Mouse (Mus musculus): ENCODE data around the gene Wdfy4. TPM values are rescaled to one million over a fixed set of nuclear protein-coding genes. Genes with fewer than 3 reads are reported as not detected.

The Wdfy4 gene
- polyA plus RNA-seq, 1 experiment: 0.48 TPM

- Histone ChIP-seq H3K27ac (replicated peaks; ENCODE audit: low read depth, low read length) (no peak overlapping the region), H3K4me3 (ENCODE audit: insufficient read depth, low read depth, low read length) (no peak overlapping the region), H3K4me1 (ENCODE audit: control insufficient read depth, insufficient read depth, insufficient read length, low read length) (no peaks in the 10 kb centered on the region)
Observed at GRCm38 (mm10) chr14:33152941-33153340, 32.4 kb downstream of the Wdfy4 start.

GRCm38 (mm10) chr14:33146287-33146686, 39.0 kb downstream of the Wdfy4 start:
- no peak overlapping the region for H3K4me3 ChIP-seq (ENCODE audit: insufficient read depth, low read depth, low read length)
- no peaks in the 10 kb centered on the region for H3K4me1 ChIP-seq (ENCODE audit: control insufficient read depth, insufficient read depth, insufficient read length, low read length)
- no peak overlapping the region for H3K27ac ChIP-seq (replicated peaks; ENCODE audit: low read depth, low read length)

- no peak overlapping the region for H3K27ac ChIP-seq (replicated peaks; ENCODE audit: low read depth, low read length)
- no peaks in the 10 kb centered on the region for H3K4me1 ChIP-seq (ENCODE audit: control insufficient read depth, insufficient read depth, insufficient read length, low read length)
- no peak overlapping the region for H3K4me3 ChIP-seq (ENCODE audit: insufficient read depth, low read depth, low read length)
Observed at GRCm38 (mm10) chr14:33136843-33137242, 48.5 kb downstream of the Wdfy4 start.

- Histone ChIP-seq H3K27ac (replicated peaks; ENCODE audit: low read depth, low read length) (no peak overlapping the region), H3K4me3 (ENCODE audit: insufficient read depth, low read depth, low read length) (no peak overlapping the region), H3K4me1 (ENCODE audit: control insufficient read depth, insufficient read depth, insufficient read length, low read length) (no peaks in the 10 kb centered on the region)
Observed at GRCm38 (mm10) chr14:33135170-33135569, 50.1 kb downstream of the Wdfy4 start.

DNA sequence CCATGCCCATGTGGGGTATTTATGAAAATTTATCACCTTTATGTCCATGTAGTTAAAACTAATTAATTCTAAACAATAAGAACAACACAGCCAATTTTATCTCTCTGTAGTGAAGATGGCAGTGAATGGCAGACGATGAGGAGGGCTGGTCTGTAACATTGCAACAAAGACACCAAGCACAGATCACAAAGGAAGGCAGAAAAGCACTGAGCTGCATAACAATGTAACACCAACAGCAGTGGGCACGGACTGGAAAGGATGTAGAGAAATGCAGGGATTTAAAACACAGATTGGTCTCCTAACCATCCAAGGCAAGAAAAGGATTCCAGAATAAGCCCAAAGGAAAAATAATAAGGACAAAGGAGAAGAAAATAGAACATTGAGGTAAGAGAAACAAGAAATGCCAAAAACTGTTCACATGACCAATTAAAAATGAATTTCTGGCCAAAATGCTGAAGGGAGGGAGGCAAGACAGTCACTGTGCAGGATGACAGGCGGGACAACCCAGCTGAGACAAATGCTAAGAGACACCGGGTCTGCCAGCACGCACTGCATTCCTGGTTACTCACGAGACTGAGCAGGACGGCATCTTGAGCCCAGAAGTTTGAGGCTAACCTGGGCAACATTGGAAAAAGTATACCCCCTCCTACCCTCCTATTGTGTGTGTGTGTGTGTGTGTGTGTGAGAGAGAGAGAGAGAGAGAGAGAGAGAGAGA, 54.1 kb downstream of the Wdfy4 start:
- no peak overlapping the region for H3K27ac ChIP-seq (replicated peaks; ENCODE audit: low read depth, low read length)
- no peaks in the 10 kb centered on the region for H3K4me1 ChIP-seq (ENCODE audit: control insufficient read depth, insufficient read depth, insufficient read length, low read length)
- no peak overlapping the region for H3K4me3 ChIP-seq (ENCODE audit: insufficient read depth, low read depth, low read length)

DNA sequence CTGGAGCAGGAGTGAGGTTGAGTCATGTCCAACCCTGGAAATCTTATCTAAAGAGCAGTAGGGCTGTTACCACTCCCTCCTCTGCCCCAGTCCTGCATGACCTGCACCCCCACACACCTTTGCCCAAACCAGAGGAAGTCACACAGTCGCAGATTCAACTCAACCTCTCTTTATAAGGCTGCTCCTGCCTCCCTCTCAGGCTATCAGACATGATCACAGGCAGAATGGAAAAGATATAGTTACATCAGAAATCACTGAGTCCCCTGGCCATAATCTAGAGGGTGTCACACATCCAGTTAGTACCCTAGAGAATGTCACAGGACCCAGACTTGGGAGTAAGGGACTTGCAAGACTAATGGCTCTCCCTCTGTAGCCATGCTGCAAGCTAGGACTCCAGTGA, 68.7 kb downstream of the Wdfy4 start:
- H3K4me1 ChIP-seq (ENCODE audit: control insufficient read depth, insufficient read depth, insufficient read length, low read length): no peaks in the 10 kb centered on the region
- H3K27ac ChIP-seq (replicated peaks; ENCODE audit: low read depth, low read length): no peak overlapping the region
- H3K4me3 ChIP-seq (ENCODE audit: insufficient read depth, low read depth, low read length): no peak overlapping the region

DNA sequence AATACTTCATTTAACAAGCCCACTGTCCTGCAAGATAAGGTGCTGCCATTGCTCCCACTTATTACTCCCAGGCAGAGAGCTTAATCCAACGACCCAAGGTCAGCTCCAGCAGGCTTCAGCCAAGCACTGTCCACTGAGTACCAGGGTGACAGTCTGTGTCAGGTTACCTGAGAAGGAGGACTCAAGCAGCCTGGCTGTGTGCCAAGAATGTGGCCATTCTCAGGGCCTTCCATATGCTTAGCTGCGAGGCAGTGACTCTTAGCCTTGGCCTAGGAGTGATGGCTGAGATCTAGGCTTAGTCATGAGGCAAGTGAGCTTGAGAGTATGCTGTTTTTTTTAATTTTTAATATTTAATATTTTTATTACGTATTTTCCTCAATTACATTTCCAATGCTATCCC, 80.5 kb downstream of the Wdfy4 start:
- Histone ChIP-seq H3K27ac (replicated peaks; ENCODE audit: low read depth, low read length) (no peak overlapping the region), H3K4me3 (ENCODE audit: insufficient read depth, low read depth, low read length) (no peak overlapping the region), H3K4me1 (ENCODE audit: control insufficient read depth, insufficient read depth, insufficient read length, low read length) (no peaks in the 10 kb centered on the region)

DNA sequence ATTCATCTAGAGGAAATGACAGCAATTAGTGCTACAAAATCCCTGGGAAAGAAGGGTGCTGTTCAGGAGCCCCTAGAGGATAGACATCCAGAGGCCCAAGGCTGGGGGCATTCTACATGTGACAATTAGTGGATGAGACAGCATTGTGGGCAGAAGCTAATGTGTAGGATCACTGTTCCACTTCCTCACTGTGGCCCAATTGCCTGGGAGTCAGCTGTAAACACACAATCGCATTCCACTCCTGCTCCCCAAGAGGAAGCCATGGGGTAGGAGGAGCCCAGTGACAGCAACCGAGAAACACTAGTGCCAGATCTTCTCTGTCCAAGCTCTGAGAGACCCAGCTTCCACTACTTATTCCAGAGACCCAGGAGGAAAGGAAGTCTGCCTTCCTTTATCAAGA, 83.7 kb downstream of the Wdfy4 start:
- no peak overlapping the region for H3K27ac ChIP-seq (replicated peaks; ENCODE audit: low read depth, low read length)
- H3K4me3 ChIP-seq (ENCODE audit: insufficient read depth, low read depth, low read length): no peak overlapping the region
- H3K4me1 ChIP-seq (ENCODE audit: control insufficient read depth, insufficient read depth, insufficient read length, low read length): no peaks in the 10 kb centered on the region

DNA sequence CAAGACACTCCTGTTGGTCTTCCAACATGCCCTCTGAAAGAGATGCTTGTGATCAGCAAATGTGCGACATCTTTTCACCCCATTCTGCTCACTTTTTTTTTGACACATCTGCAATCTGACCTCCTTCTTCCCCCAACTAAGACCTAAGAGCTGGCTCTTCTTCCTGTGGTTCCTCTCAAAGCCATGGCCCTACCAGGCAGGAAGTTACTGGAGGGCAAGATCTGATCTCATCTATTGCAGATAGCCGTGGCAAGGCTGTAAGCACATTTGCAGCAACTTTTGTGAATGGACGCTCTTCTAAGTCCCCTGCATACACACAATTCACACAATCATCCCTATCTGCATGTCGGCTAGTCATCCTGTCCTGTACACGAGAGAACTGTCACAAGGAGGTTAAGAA, 85.4 kb downstream of the Wdfy4 start:
- Histone ChIP-seq H3K27ac (replicated peaks; ENCODE audit: low read depth, low read length) (no peak overlapping the region), H3K4me1 (ENCODE audit: control insufficient read depth, insufficient read depth, insufficient read length, low read length) (no peaks in the 10 kb centered on the region), H3K4me3 (ENCODE audit: insufficient read depth, low read depth, low read length) (no peak overlapping the region)

DNA sequence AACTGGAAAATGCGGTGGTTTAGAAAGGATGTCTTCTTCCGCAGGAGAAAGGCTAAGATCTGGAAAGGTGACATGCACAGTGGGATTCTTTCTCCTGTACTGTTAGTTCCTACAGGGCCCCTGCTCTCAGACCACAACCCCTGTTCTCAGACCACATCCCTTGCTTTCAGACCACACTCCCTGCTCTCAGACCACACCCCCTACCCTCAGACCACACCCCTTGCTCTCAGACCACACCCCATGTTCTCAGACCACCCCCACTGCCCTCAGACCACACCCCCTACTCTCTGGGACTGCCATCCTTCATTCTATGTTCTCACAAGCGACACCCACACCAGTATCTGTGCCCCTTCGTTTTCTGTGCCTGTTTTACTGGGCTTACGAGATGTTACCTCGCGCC, 86.2 kb downstream of the Wdfy4 start:
- no peak overlapping the region for H3K27ac ChIP-seq (replicated peaks; ENCODE audit: low read depth, low read length)
- no peaks in the 10 kb centered on the region for H3K4me1 ChIP-seq (ENCODE audit: control insufficient read depth, insufficient read depth, insufficient read length, low read length)
- no peak overlapping the region for H3K4me3 ChIP-seq (ENCODE audit: insufficient read depth, low read depth, low read length)

DNA sequence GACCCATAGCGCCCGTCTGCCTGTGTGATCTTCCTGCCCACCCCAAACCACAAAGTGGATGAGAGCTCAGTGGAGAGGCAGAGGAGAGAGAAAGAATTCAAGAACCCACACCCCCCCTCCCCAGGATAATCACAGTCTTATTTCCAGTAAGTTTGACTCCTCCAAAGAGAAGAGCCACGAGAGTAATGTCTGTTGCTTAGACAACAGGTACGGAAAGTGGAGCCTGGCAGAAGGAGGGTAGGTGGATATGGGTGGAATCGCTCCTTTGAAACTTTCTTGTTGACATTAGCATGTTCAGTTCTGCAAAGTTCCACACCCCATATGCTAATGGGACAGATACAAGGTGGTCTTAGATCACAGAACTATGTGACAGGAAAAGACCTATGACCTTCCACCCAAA, 88.8 kb downstream of the Wdfy4 start:
- Histone ChIP-seq H3K4me3 (ENCODE audit: insufficient read depth, low read depth, low read length) (no peak overlapping the region), H3K4me1 (ENCODE audit: control insufficient read depth, insufficient read depth, insufficient read length, low read length) (no peaks in the 10 kb centered on the region), H3K27ac (replicated peaks; ENCODE audit: low read depth, low read length) (no peak overlapping the region)

DNA sequence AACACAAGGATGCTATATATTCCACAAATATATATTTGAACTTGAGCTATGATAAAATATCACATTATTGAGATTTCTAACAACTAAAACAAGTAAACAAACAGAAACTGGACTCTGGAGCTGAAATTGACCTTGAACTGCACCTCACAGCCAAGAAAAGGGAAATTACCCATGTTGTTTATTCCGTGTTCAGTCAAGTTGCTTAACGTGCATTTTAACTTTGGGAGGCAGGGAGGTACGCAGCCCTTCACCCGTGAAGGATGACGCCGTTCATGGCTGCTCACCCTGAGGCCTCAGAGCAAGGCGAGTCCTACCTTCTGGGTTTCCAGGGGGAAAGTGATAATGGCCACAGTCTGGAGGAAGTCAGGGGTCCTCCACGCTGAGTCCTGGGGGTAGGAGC, 102.0 kb downstream of the Wdfy4 start:
- Histone ChIP-seq H3K27ac (replicated peaks; ENCODE audit: low read depth, low read length) (no peak overlapping the region), H3K4me1 (ENCODE audit: control insufficient read depth, insufficient read depth, insufficient read length, low read length) (no peaks in the 10 kb centered on the region), H3K4me3 (ENCODE audit: insufficient read depth, low read depth, low read length) (no peak overlapping the region)

DNA sequence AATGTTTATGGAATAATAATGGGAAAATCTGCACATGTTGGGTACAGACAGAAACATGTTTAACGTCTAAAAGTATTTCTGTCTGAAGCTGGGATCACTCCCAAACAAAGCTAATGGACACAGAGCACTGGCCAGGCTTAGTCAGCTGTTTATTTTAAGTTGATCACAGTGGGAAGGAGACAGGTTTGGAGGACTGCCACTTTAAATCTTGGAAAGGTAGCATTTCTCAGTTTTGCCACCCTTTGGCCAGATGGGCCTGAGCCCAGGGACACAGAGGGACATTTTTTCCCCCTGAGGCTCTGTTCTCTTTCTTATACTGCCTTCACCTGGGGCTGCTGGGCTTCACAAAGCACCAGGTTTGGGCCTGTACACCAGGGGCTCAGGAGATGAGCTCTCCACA, 103.0 kb downstream of the Wdfy4 start:
- Histone ChIP-seq H3K27ac (replicated peaks; ENCODE audit: low read depth, low read length) (no peak overlapping the region), H3K4me3 (ENCODE audit: insufficient read depth, low read depth, low read length) (no peak overlapping the region), H3K4me1 (ENCODE audit: control insufficient read depth, insufficient read depth, insufficient read length, low read length) (no peaks in the 10 kb centered on the region)

DNA sequence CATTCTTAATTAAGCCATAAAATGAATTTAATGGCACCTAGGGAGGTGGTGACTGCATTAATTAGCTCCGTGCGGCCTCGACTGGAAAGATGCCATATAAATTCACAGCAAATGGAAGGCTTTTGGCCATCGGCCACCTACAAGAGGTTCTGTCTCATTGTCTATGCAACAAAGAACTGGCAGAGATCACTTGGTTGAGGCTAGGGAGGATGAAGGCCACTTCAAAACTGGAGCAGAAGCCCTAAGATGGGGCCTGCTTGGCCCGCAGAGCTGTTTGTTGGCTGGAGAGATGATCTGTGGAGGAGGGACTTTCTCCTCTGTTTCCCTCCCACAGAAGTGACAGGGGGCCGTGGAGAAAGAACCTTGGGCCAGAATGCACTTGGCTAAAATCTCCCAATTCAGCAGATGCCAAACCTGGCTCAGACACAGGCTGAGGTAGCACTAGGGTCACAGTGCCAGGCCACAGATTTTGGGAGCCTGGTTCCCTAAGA, 103.9 kb downstream of the Wdfy4 start:
- no peak overlapping the region for H3K27ac ChIP-seq (replicated peaks; ENCODE audit: low read depth, low read length)

GRCm38 (mm10) chr14:33078596-33078995, 106.7 kb downstream of the Wdfy4 start:
- Histone ChIP-seq H3K4me1 (ENCODE audit: control insufficient read depth, insufficient read depth, insufficient read length, low read length) (no peaks in the 10 kb centered on the region), H3K27ac (replicated peaks; ENCODE audit: low read depth, low read length) (no peak overlapping the region), H3K4me3 (ENCODE audit: insufficient read depth, low read depth, low read length) (no peak overlapping the region)

More for the DNA sequence above, 103.9 kb downstream of the Wdfy4 start:
- Histone ChIP-seq H3K4me3 (ENCODE audit: insufficient read depth, low read depth, low read length) (no peak overlapping the region), H3K4me1 (ENCODE audit: control insufficient read depth, insufficient read depth, insufficient read length, low read length) (no peaks in the 10 kb centered on the region)

GRCm38 (mm10) chr14:33078110-33078509, 107.2 kb downstream of the Wdfy4 start:
- Histone ChIP-seq H3K4me1 (ENCODE audit: control insufficient read depth, insufficient read depth, insufficient read length, low read length) (no peaks in the 10 kb centered on the region), H3K4me3 (ENCODE audit: insufficient read depth, low read depth, low read length) (no peak overlapping the region), H3K27ac (replicated peaks; ENCODE audit: low read depth, low read length) (no peak overlapping the region)
